Mouse (Mus musculus): ENCODE results near the gene Slc28a2.

DNA sequence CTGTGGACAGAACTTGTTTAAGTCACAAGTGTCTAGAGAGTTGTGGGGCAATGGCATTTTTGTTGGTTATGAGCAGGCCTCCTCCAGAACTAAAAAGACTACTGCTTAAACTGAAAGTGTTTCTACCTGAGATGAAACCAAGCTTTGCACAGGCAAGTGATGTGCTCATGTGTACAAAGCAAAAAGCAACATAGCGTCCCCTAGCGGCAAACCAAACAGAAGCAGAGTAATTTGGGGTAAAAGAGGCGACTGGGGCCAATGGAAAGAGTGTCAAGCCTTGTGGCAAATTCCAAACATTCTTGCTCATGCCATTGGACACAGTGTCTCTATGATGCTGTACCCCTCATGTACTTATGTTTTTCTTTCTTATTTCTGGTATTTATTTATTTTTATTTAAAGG is 41.2 kb upstream of the Slc28a2 start:
- no peak for TF ChIP-seq CTCF (IDR thresholded peaks at IDR 0.05; ENCODE audit: borderline replicate concordance, insufficient read depth, low read depth, low read length)
- TF ChIP-seq POLR2A (IDR thresholded peaks at IDR 0.05; ENCODE audit: borderline replicate concordance, insufficient read depth, low read length) = no peak

All from cerebellum, adult 2 months (tissue).